Comparison of ENCODE assay signal across 17 mouse cellular contexts in the genomic region with DNA sequence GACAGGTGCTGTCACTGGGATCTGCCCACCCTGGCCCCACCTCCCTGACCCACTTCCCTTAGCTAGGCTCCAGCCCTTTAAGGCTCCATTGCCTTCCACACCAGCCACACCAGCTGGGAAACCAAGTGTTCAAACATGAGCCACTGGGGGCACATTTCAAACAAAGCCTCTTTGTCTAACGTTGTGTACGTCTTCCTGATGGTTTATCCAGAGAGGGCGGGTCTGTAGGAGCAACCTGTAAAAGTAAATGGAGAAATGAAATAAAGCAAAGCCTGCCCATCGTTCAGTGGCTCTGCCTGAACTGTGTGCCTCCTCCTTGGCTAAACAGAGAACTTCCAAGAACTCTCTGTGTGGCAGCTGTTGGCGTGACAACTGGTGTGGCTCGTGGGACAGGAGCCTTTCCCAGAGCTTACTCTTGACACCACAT.
DNase-seq lines count a peak whose midpoint lies in the region; ATAC-seq lines count a peak whose summit lies in the region.
"Had no signal": no experiment of that assay in that cellular context is flagged by ENCODE, and none has a peak within 500 bp of the region (broad histone marks: within the 10 kb centered on the region; RNA-seq: fewer than 3 reads in every experiment).

No protein-coding gene starts in this region.

- no peak overlapping the region for H3K9ac ChIP-seq in embryonic facial prominence, embryonic 14.5 days (ENCODE audit: low read depth, low read length)
- no peak overlapping the region for H3K9ac ChIP-seq in limb, embryonic 11.5 days (ENCODE audit: low read length)
- H3K9ac ChIP-seq in stomach, embryonic 14.5 days (replicated peaks; ENCODE audit: low read depth, low read length), result no peak overlapping the region

- H3K4me1 ChIP-seq in embryonic facial prominence, embryonic 14.5 days (ENCODE audit: control insufficient read depth, insufficient read depth, low read length), result no peaks in the 10 kb centered on the region
- peaks cover 5% of the 10 kb centered on the region for H3K4me1 ChIP-seq in embryonic facial prominence, embryonic 10.5 days
- no peaks in the 10 kb centered on the region for H3K4me1 ChIP-seq in limb, embryonic 11.5 days (ENCODE audit: control insufficient read depth, insufficient read depth, low read length)
- no peaks in the 10 kb centered on the region for H3K4me1 ChIP-seq in stomach, embryonic 14.5 days (ENCODE audit: control insufficient read depth, insufficient read depth, low read length)

- H3K27ac ChIP-seq in embryonic facial prominence, embryonic 14.5 days (replicated peaks; ENCODE audit: low read depth, low read length), result no peak overlapping the region
- no peak overlapping the region for H3K27ac ChIP-seq in embryonic facial prominence, embryonic 10.5 days (replicated peaks)
- no peak overlapping the region for H3K27ac ChIP-seq in limb, embryonic 11.5 days (replicated peaks; ENCODE audit: low read depth, low read length)
- H3K27ac ChIP-seq in stomach, embryonic 14.5 days (ENCODE audit: low read length), result no peak overlapping the region; the same call in 1 of the 2 replicates
- H3K27ac ChIP-seq: hindbrain, postnatal 0 days had no signal

- no peaks in the 10 kb centered on the region for H3K36me3 ChIP-seq in embryonic facial prominence, embryonic 14.5 days (ENCODE audit: control insufficient read depth, insufficient read depth, low read length)
- no peaks in the 10 kb centered on the region for H3K36me3 ChIP-seq in embryonic facial prominence, embryonic 10.5 days (replicated peaks)
- no peaks in the 10 kb centered on the region for H3K36me3 ChIP-seq in limb, embryonic 11.5 days (ENCODE audit: control insufficient read depth, insufficient read depth, low read length)
- H3K36me3 ChIP-seq in stomach, embryonic 14.5 days (ENCODE audit: control insufficient read depth, insufficient read depth, low read length), result no peaks in the 10 kb centered on the region

- no peak overlapping the region for H3K4me3 ChIP-seq in embryonic facial prominence, embryonic 14.5 days (ENCODE audit: low read depth, low read length)
- H3K4me3 ChIP-seq in embryonic facial prominence, embryonic 10.5 days, result no peak overlapping the region
- no peak overlapping the region for H3K4me3 ChIP-seq in limb, embryonic 11.5 days (ENCODE audit: low read depth, low read length)
- H3K4me3 ChIP-seq in stomach, embryonic 14.5 days (ENCODE audit: low read depth, low read length), result no peak overlapping the region
- H3K4me3 ChIP-seq: erythroblast, embryonic 14.5 days had no signal

- H3K27me3 ChIP-seq in embryonic facial prominence, embryonic 14.5 days (replicated peaks; ENCODE audit: control insufficient read depth, insufficient read depth, low read length), result no peaks in the 10 kb centered on the region
- H3K27me3 ChIP-seq in embryonic facial prominence, embryonic 10.5 days (replicated peaks; ENCODE audit: low read depth, poor library complexity, severe bottlenecking), result no peaks in the 10 kb centered on the region
- no peaks in the 10 kb centered on the region for H3K27me3 ChIP-seq in limb, embryonic 11.5 days (ENCODE audit: control insufficient read depth, insufficient read depth, low read length)
- no peaks in the 10 kb centered on the region for H3K27me3 ChIP-seq in stomach, embryonic 14.5 days (ENCODE audit: control insufficient read depth, insufficient read depth, low read length)
- H3K27me3 ChIP-seq: CH12.LX had no signal

- no peak overlapping the region for H3K4me2 ChIP-seq in embryonic facial prominence, embryonic 14.5 days (ENCODE audit: low read depth, low read length)
- H3K4me2 ChIP-seq in limb, embryonic 11.5 days (ENCODE audit: low read depth, severe bottlenecking), result no peak overlapping the region
- no peak overlapping the region for H3K4me2 ChIP-seq in stomach, embryonic 14.5 days (replicated peaks; ENCODE audit: low read depth, low read length)

- no peaks in the 10 kb centered on the region for H3K9me3 ChIP-seq in embryonic facial prominence, embryonic 14.5 days (ENCODE audit: control insufficient read depth, low read length)
- no peaks in the 10 kb centered on the region for H3K9me3 ChIP-seq in embryonic facial prominence, embryonic 10.5 days
- H3K9me3 ChIP-seq in limb, embryonic 11.5 days (ENCODE audit: control insufficient read depth, low read length), result no peaks in the 10 kb centered on the region
- no peaks in the 10 kb centered on the region for H3K9me3 ChIP-seq in stomach, embryonic 14.5 days (ENCODE audit: control insufficient read depth, low read depth, low read length)

- DNase-seq in embryonic facial prominence, embryonic 14.5 days (ENCODE audit: low spot score), result peak; percentile 45
- no peak for DNase-seq in embryonic facial prominence, embryonic 10.5 days (ENCODE audit: low spot score)
- no peak for DNase-seq in limb, embryonic 11.5 days (ENCODE audit: low spot score)
- peak; percentile 19 to 50 for DNase-seq in thymus, postnatal 36 days
- no peak for DNase-seq in Muller cell, postnatal 12 days (ENCODE audit: inconsistent ontology term)
- DNase-seq in layer of hippocampus, postnatal 36 days, result no peak
- DNase-seq in ovary, postnatal 36 days (ENCODE audit: low spot score), result no peak
- DNase-seq: cerebellum, adult 9-10 months; heart, postnatal 36 days; lung, adult 2 months; midbrain, embryonic 14.5 days; right cerebral cortex, postnatal 4 days had no signal

- ATAC-seq in embryonic facial prominence, embryonic 14.5 days (ENCODE audit: low read depth), result no peak
- 0 out of 2 replicates have a peak, but pooled peaks have one; percentile 47 for ATAC-seq in limb, embryonic 11.5 days (ENCODE audit: insufficient number of reproducible peaks, low FRiP score, low TSS enrichment, low read depth)
- ATAC-seq in stomach, embryonic 14.5 days (ENCODE audit: insufficient number of reproducible peaks, insufficient read depth, low FRiP score, low read depth), result peak; percentile 56; the same call in 1 of the 2 replicates
- ATAC-seq: forebrain, embryonic 16.5 days; hindbrain, postnatal 0 days had no signal

- 53% methylated on average over 6 of the region's 6 CpGs for WGBS in embryonic facial prominence, embryonic 14.5 days
- WGBS in embryonic facial prominence, embryonic 10.5 days, result 64% methylated on average over 6 of the region's 6 CpGs
- 66% methylated on average over 6 of the region's 6 CpGs for WGBS in limb, embryonic 11.5 days
- 56% methylated on average over 6 of the region's 6 CpGs for WGBS in stomach, embryonic 14.5 days

Comparison
In these comparisons a context has a peak if more than half of its experiments do, and no peak if none do; other contexts are left out.
1. DNase-seq: peak in embryonic facial prominence, embryonic 14.5 days (single experiment) and thymus, postnatal 36 days (2 of 2); none in embryonic facial prominence, embryonic 10.5 days (single experiment), limb, embryonic 11.5 days (single experiment), Muller cell, postnatal 12 days (single experiment), layer of hippocampus, postnatal 36 days (0 of 2) and ovary, postnatal 36 days (single experiment).